Mouse (Mus musculus) heart, adult 2 months (tissue): ENCODE data around the gene Bcl2l10. TPM values are rescaled to one million over a fixed set of nuclear protein-coding genes. Genes with fewer than 3 reads are reported as not detected.

Experiments
- DNase-seq, 2 experiments: peaks; one replicate each; pipeline ENCODE4 v3.0.0; 2021
- H3K27ac ChIP-seq: fragments of 200-600 bp; 2 replicates; pipeline ENCODE4 v1.8.1; 2022
- H3K27me3 ChIP-seq: fragments of 200-500 bp; 2 replicates; pipeline ENCODE4 v1.6.1; 2012; ENCODE audit warnings: mild to moderate bottlenecking, low read length, inconsistent platforms, mixed read lengths; ENCODE audit not compliant: control insufficient read depth, insufficient read depth
- H3K36me3 ChIP-seq: fragments of 200-500 bp; 2 replicates; pipeline ENCODE4 v1.6.1; 2012; ENCODE audit warnings: low read length, inconsistent platforms; ENCODE audit not compliant: control insufficient read depth, insufficient read depth
- H3K4me1 ChIP-seq: fragments of 200-500 bp; 2 replicates; pipeline ENCODE4 v1.6.1; 2011; ENCODE audit warnings: low read length; ENCODE audit not compliant: control insufficient read depth, insufficient read depth
- H3K4me3 ChIP-seq: fragments of 200-600 bp; 2 replicates; pipeline ENCODE4 v1.8.1; 2022
- H3K79me2 ChIP-seq: fragments of 200-500 bp; replicated peaks from 2 replicates; pipeline ENCODE4 v1.6.1; 2012; ENCODE audit warnings: mild to moderate bottlenecking, inconsistent platforms, low read length, moderate library complexity, mixed read lengths; ENCODE audit not compliant: control insufficient read depth, insufficient read depth
- H3K9ac ChIP-seq: fragments of 200-500 bp; 2 replicates; pipeline ENCODE4 v1.6.1; 2012; ENCODE audit warnings: low read depth, mild to moderate bottlenecking, control low read depth, inconsistent platforms, low read length, mixed read lengths
- CTCF ChIP-seq: fragments of 200-600 bp; IDR thresholded peaks from 2 replicates; pipeline ENCODE4 v1.8.1; 2022; ENCODE audit warnings: antibody characterized with exemption, mild to moderate bottlenecking, moderate library complexity
- EP300 ChIP-seq: fragments of 200-500 bp; IDR thresholded peaks from 2 replicates; pipeline ENCODE4 v1.6.1; 2011; ENCODE audit warnings: low read depth, low read length, control low read depth; ENCODE audit not compliant: insufficient read depth
- POLR2A ChIP-seq: fragments of 200-500 bp; IDR thresholded peaks from 2 replicates; pipeline ENCODE4 v1.6.1; 2011; ENCODE audit warnings: mild to moderate bottlenecking, low read depth, low read length, control low read depth; ENCODE audit not compliant: insufficient read depth
- WGBS: fragments of 180-500 bp; shearing (Covaris S2); methylation state at CpG from one replicate; pipeline ENCODE4 v1.1.7; 2018; 5-methylcytosine and 5-hydroxymethylcytosine counted together
- intact Hi-C: fragments of 180-260 bp; cut with DNase I; formaldehyde crosslinking; loops from one replicate; pipeline ENCODE4 v1.15.1; 2025
- polyA plus RNA-seq: library from polyadenylated mRNA; depleted of rRNA; stranded (reverse); fragments of >200 nt; gene quantifications from 2 replicates; pipeline ENCODE4 v1.2.3, GENCODE M21; 2012
- total RNA-seq, 2 experiments: library from RNA; stranded (reverse); gene quantifications; 2 replicates each; pipeline ENCODE4 v1.2.3; 2021

The Bcl2l10 gene
- total and polyA plus RNA-seq, 3 experiments = not detected

DNA sequence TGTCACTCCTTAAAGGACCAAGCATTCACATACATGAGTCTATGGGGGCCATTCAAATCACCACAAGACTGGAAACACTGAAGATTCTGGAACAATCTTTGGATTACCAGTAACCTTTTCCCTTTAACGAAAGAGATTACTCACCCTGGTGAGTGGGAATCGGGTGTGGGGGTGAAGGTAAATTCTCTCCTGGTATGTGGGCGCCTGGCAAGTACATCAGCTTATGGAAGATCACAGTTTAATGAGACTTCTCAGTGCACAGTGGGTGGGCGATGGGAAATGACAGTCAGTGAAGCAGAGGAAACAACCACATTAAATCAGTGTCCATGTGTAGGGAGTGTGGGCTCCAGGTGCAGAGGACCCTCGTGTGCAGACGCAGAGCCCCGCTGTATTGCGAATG is 16.7 kb upstream of the Bcl2l10 start:
- H3K36me3 ChIP-seq = no peaks in the 10 kb centered on the region

GRCm38 (mm10) chr9:75334440-75334839 is 13.1 kb upstream of the Bcl2l10 start:
- no peaks in the 10 kb centered on the region for H3K36me3 ChIP-seq
- no peaks in the 10 kb centered on the region for H3K79me2 ChIP-seq
- H3K4me1 ChIP-seq = no peaks in the 10 kb centered on the region
- no peak overlapping the region for H3K27ac ChIP-seq
- intact Hi-C loops = no loop called here
- TF ChIP-seq POLR2A (no peak), CTCF (peak; percentile 12; the same call in 1 of the 2 replicates), EP300 (no peak)
- no peak overlapping the region for H3K4me3 ChIP-seq
- H3K9ac ChIP-seq = no peak overlapping the region
- DNase-seq = no peak
- H3K27me3 ChIP-seq = no peaks in the 10 kb centered on the region
- 82% methylated on average over 4 of the region's 4 CpGs for WGBS

More for the DNA sequence above, 16.7 kb upstream of the Bcl2l10 start:
- Histone ChIP-seq H3K4me1 (no peaks in the 10 kb centered on the region), H3K27me3 (no peaks in the 10 kb centered on the region), H3K4me3 (no peak overlapping the region), H3K79me2 (no peaks in the 10 kb centered on the region), H3K9ac (no peak overlapping the region), H3K27ac (no peak overlapping the region)
- WGBS = 95% methylated on average over 8 of the region's 8 CpGs
- DNase-seq = no peak
- intact Hi-C loops = no loop called here
- no peak for TF ChIP-seq POLR2A
- no peak for TF ChIP-seq EP300
- no peak for TF ChIP-seq CTCF

- Histone ChIP-seq H3K79me2 (no peaks in the 10 kb centered on the region), H3K4me3 (no peak overlapping the region), H3K9ac (no peak overlapping the region), H3K4me1 (no peaks in the 10 kb centered on the region), H3K27me3 (no peaks in the 10 kb centered on the region), H3K36me3 (no peaks in the 10 kb centered on the region), H3K27ac (no peak overlapping the region)
- TF ChIP-seq EP300 (no peak), CTCF (no peak), POLR2A (no peak)
- no peak for DNase-seq
- intact Hi-C loops = no loop called here
- 71% methylated on average over 6 of the region's 6 CpGs for WGBS
Observed at GRCm38 (mm10) chr9:75338016-75338415, 9.5 kb upstream of the Bcl2l10 start.

DNA sequence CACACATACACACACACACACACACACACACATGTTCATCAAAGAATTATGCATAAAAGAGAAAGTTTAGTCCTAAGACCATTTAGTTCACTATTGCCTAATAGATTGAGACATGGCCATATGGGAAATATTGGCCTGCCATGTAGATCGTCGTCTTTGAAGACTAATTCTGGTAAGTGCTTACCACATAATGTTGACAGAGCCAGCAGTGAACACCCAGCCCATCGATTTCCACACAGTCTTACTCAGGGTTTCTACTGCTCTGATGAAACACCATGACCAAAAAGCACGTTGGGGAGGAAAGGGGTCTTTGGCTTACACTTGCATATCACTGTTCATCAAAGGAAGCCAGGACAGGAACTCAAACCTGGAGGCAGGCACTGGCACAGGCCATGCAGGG is 5.1 kb upstream of the Bcl2l10 start:
- Histone ChIP-seq H3K4me3 (no peak overlapping the region), H3K4me1 (no peaks in the 10 kb centered on the region), H3K27ac (no peak overlapping the region), H3K79me2 (no peaks in the 10 kb centered on the region), H3K27me3 (no peaks in the 10 kb centered on the region), H3K9ac (no peak overlapping the region), H3K36me3 (no peaks in the 10 kb centered on the region)
- no peak for TF ChIP-seq CTCF
- no peak for TF ChIP-seq EP300
- no peak for TF ChIP-seq POLR2A
- no peak for DNase-seq
- intact Hi-C loops = no loop called here
- WGBS = 85% methylated on average over 4 of the region's 4 CpGs

DNA sequence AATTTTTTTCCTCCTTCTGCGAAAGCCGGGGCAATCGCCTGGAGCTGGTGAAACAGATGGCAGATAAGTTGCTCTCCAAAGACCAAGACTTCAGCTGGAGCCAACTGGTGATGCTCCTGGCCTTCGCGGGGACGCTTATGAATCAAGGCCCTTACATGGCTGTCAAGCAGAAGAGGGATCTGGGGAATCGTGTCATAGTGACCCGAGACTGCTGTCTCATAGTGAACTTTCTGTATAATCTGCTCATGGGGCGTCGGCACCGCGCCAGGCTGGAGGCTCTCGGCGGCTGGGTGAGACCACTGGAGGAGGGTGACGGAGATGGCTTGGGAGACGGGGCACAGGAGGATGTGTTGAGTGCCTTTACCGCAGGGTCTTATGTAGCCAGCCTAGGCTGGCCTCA is 508 bp downstream of the Bcl2l10 start:
- no peak overlapping the region for H3K27ac ChIP-seq
- 90% methylated on average over 17 of the region's 17 CpGs for WGBS
- H3K9ac ChIP-seq = no peak overlapping the region
- no peaks in the 10 kb centered on the region for H3K36me3 ChIP-seq
- H3K79me2 ChIP-seq = no peaks in the 10 kb centered on the region
- DNase-seq = no peak
- no peaks in the 10 kb centered on the region for H3K27me3 ChIP-seq
- no peak overlapping the region for H3K4me3 ChIP-seq
- intact Hi-C loops = no loop called here
- no peak for TF ChIP-seq EP300
- no peak for TF ChIP-seq POLR2A
- TF ChIP-seq CTCF = no peak
- H3K4me1 ChIP-seq = no peaks in the 10 kb centered on the region

DNA sequence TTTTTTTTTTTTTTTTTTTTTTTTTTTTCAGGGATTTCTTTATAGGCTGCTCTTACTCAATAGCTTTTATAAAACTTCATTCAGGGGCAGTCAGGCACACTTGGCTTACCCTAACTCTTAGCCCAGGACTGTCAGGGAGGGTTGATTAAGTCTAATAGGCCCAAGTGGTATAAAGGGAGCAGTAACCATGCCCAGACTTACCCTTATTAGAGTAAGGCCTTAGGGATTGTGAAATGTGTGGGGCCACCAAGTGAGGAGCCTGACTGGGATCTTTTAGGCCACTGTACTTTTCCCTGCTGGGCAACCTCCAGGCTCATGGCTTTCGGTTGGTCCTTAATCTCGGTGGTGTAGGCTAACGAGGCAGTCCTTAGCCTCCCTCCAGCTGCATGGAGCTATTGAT is 1.1 kb downstream of the Bcl2l10 start:
- Histone ChIP-seq H3K36me3 (no peaks in the 10 kb centered on the region), H3K27me3 (no peaks in the 10 kb centered on the region), H3K4me1 (no peaks in the 10 kb centered on the region), H3K9ac (no peak overlapping the region), H3K79me2 (no peaks in the 10 kb centered on the region), H3K4me3 (no peak overlapping the region), H3K27ac (no peak overlapping the region)
- DNase-seq = no peak
- 90% methylated on average over 3 of the region's 3 CpGs for WGBS
- TF ChIP-seq POLR2A = no peak
- TF ChIP-seq EP300 = no peak
- no peak for TF ChIP-seq CTCF
- intact Hi-C loops = no loop called here

GRCm38 (mm10) chr9:75353094-75353493 is 5.5 kb downstream of the Bcl2l10 start:
- intact Hi-C loops = no loop called here
- H3K9ac ChIP-seq = no peak overlapping the region
- H3K4me1 ChIP-seq = no peaks in the 10 kb centered on the region
- H3K27me3 ChIP-seq = no peaks in the 10 kb centered on the region
- H3K27ac ChIP-seq = no peak overlapping the region
- H3K36me3 ChIP-seq = no peaks in the 10 kb centered on the region
- H3K4me3 ChIP-seq = no peak overlapping the region
- no peak for TF ChIP-seq CTCF
- no peak for TF ChIP-seq EP300
- TF ChIP-seq POLR2A = no peak
- no peak for DNase-seq
- H3K79me2 ChIP-seq = no peaks in the 10 kb centered on the region
- 79% methylated on average over 8 of the region's 8 CpGs for WGBS
